Mouse (Mus musculus) embryonic facial prominence, embryonic 13.5 days (tissue): Measurements from ENCODE around the gene Clhc1. TPM values are rescaled to one million over a fixed set of nuclear protein-coding genes. Genes with fewer than 3 reads are reported as not detected.

Experiments
- ATAC-seq: fragments of 200-750 bp; cut with Nextera tagmentation; 2 replicates; pipeline ENCODE4 v1.8.0; 2017; ENCODE audit warnings: low read depth; ENCODE audit not compliant: insufficient number of reproducible peaks, insufficient read depth, low FRiP score, low TSS enrichment
- H3K27ac ChIP-seq: fragments of 300-500 bp; sonication (generic); 2 replicates; pipeline ENCODE4 v1.5.1; 2015; ENCODE audit warnings: moderate library complexity, mild to moderate bottlenecking, inconsistent platforms
- H3K27me3 ChIP-seq: fragments of 300-500 bp; sonication (generic); 2 replicates; pipeline ENCODE4 v1.6.1; 2015; ENCODE audit warnings: mild to moderate bottlenecking, inconsistent platforms
- H3K36me3 ChIP-seq: fragments of 300-500 bp; sonication (generic); 2 replicates; pipeline ENCODE4 v1.6.1; 2015; ENCODE audit warnings: mild to moderate bottlenecking, inconsistent platforms
- H3K4me1 ChIP-seq: fragments of 300-500 bp; sonication (generic); 2 replicates; pipeline ENCODE4 v1.6.1; 2015; ENCODE audit warnings: inconsistent platforms
- H3K4me2 ChIP-seq: fragments of 300-500 bp; sonication (generic); 2 replicates; pipeline ENCODE4 v1.6.1; 2015; ENCODE audit warnings: moderate library complexity, mild to moderate bottlenecking, inconsistent platforms
- H3K4me3 ChIP-seq: fragments of 300-500 bp; sonication (generic); 2 replicates; pipeline ENCODE4 v1.5.1; 2015; ENCODE audit warnings: mild to moderate bottlenecking, inconsistent platforms
- H3K9ac ChIP-seq: fragments of 300-500 bp; sonication (generic); 2 replicates; pipeline ENCODE4 v1.6.1; 2015; ENCODE audit warnings: mild to moderate bottlenecking, inconsistent platforms
- H3K9me3 ChIP-seq: fragments of 300-500 bp; sonication (generic); 2 replicates; pipeline ENCODE4 v1.6.1; 2016; ENCODE audit warnings: inconsistent platforms
- WGBS: fragments of 180-500 bp; shearing (Covaris S2); methylation state at CpG from one replicate; pipeline ENCODE4 v1.1.7; 2015; ENCODE audit warnings: mixed read lengths; 5-methylcytosine and 5-hydroxymethylcytosine counted together
- polyA plus RNA-seq: library from polyadenylated mRNA; unstranded; fragments of >200 nt; fragmentation: Nextera tagmentation; extraction: Ambion mirVana; gene quantifications from 2 replicates; pipeline ENCODE4 v1.2.1, GENCODE M21; 2015

The Clhc1 gene
- polyA plus RNA-seq: 0.17 and 0.25 TPM in 2 replicates

- H3K4me1 ChIP-seq: peaks cover 10% of the 10 kb centered on the region
These were observed at the start of gene Clhc1, which contains the start of gene Rps27a for GRCm38 (mm10) chr11:29547752-29548503. Gene Clhc1 (plus strand): TSS chr11:29547950. Gene Rps27a (minus strand): TSS chr11:29548109.

GRCm38 (mm10) chr11:29503948-29504893 is 43.5 kb upstream of the Clhc1 start:
- 88% methylated on average over 10 of the region's 10 CpGs for WGBS
- no peak for ATAC-seq
- Histone ChIP-seq H3K4me1 (no peaks in the 10 kb centered on the region), H3K36me3 (peaks cover 40% of the 10 kb centered on the region), H3K4me3 (no peak overlapping the region), H3K9me3 (no peaks in the 10 kb centered on the region), H3K9ac (no peak overlapping the region), H3K27ac (no peak overlapping the region), H3K4me2 (no peak overlapping the region), H3K27me3 (no peaks in the 10 kb centered on the region)

More at GRCm38 (mm10) chr11:29547752-29548503, at the start of gene Clhc1, which contains the start of gene Rps27a:
- ATAC-seq: peak; percentile 98
- under 1% methylated on average over 46 of the region's 46 CpGs for WGBS
- Histone ChIP-seq H3K4me2 (peak within 1 kb of the TSS; percentile 70), H3K9ac (peak within 1 kb of the TSS; percentile 95), H3K27ac (peak within 1 kb of the TSS; percentile 87), H3K27me3 (no peaks in the 10 kb centered on the region), H3K9me3 (no peaks in the 10 kb centered on the region), H3K36me3 (peaks cover 33% of the 10 kb centered on the region), H3K4me3 (peak within 1 kb of the TSS; percentile 63)

- Histone ChIP-seq H3K4me1 (no peaks in the 10 kb centered on the region), H3K9ac (no peak overlapping the region), H3K4me2 (no peak overlapping the region), H3K27me3 (no peaks in the 10 kb centered on the region), H3K4me3 (no peak overlapping the region), H3K36me3 (peaks cover 35% of the 10 kb centered on the region), H3K27ac (no peak overlapping the region), H3K9me3 (no peaks in the 10 kb centered on the region)
- 96% methylated on average over 2 of the region's 2 CpGs for WGBS
- no peak for ATAC-seq
These were observed 42.7 kb upstream of the Clhc1 start for GRCm38 (mm10) chr11:29504899-29505625.

- H3K27me3 ChIP-seq: no peaks in the 10 kb centered on the region
- H3K4me2 ChIP-seq: no peak overlapping the region
- no peaks in the 10 kb centered on the region for H3K9me3 ChIP-seq
- ATAC-seq: no peak
- H3K4me3 ChIP-seq: no peak overlapping the region
- H3K4me1 ChIP-seq: peaks cover 9% of the 10 kb centered on the region; the same call in 1 of the 2 replicates
- no peak overlapping the region for H3K27ac ChIP-seq
- peaks cover 29% of the 10 kb centered on the region for H3K36me3 ChIP-seq
- 90% methylated on average over 1 of the region's 1 CpGs for WGBS
- H3K9ac ChIP-seq: no peak overlapping the region
These were observed 38.3 kb upstream of the Clhc1 start for GRCm38 (mm10) chr11:29509421-29509820.

- Histone ChIP-seq H3K36me3 (peaks cover 16% of the 10 kb centered on the region), H3K27me3 (no peaks in the 10 kb centered on the region), H3K27ac (no peak overlapping the region), H3K4me1 (peaks cover 13% of the 10 kb centered on the region; the same call in 1 of the 2 replicates), H3K9ac (no peak overlapping the region), H3K4me3 (no peak overlapping the region), H3K4me2 (no peak overlapping the region), H3K9me3 (no peaks in the 10 kb centered on the region)
- 90% methylated on average over 4 of the region's 4 CpGs for WGBS
- ATAC-seq: no peak
These were observed 34.8 kb upstream of the Clhc1 start for GRCm38 (mm10) chr11:29512818-29513535.

GRCm38 (mm10) chr11:29514325-29514681 is 33.4 kb upstream of the Clhc1 start:
- peak overlapping the region; percentile 67 for H3K4me3 ChIP-seq
- peaks cover 13% of the 10 kb centered on the region; the same call in 1 of the 2 replicates for H3K4me1 ChIP-seq
- H3K36me3 ChIP-seq: peaks cover 16% of the 10 kb centered on the region
- peak overlapping the region; percentile 81 for H3K9ac ChIP-seq
- WGBS: 25% methylated on average over 10 of the region's 10 CpGs
- no peaks in the 10 kb centered on the region for H3K27me3 ChIP-seq
- H3K9me3 ChIP-seq: no peaks in the 10 kb centered on the region
- ATAC-seq: no peak; the same call in 1 of the 2 replicates
- peak overlapping the region; percentile 87 for H3K27ac ChIP-seq
- H3K4me2 ChIP-seq: peak overlapping the region; percentile 64

GRCm38 (mm10) chr11:29514682-29515412 is 32.9 kb upstream of the Clhc1 start, which contains the start of gene Prorsd1:
Gene Prorsd1 (minus strand): TSS chr11:29515033.
- peak; percentile 94 for ATAC-seq
- peak within 1 kb of the TSS; percentile 87 for H3K27ac ChIP-seq
- H3K27me3 ChIP-seq: no peaks in the 10 kb centered on the region
- peak within 1 kb of the TSS; percentile 67 for H3K4me3 ChIP-seq
- peaks cover 13% of the 10 kb centered on the region; the same call in 1 of the 2 replicates for H3K4me1 ChIP-seq
- H3K9me3 ChIP-seq: no peaks in the 10 kb centered on the region
- WGBS: 4% methylated on average over 40 of the region's 40 CpGs
- H3K9ac ChIP-seq: peak within 1 kb of the TSS; percentile 81
- peak within 1 kb of the TSS; percentile 64 for H3K4me2 ChIP-seq
- H3K36me3 ChIP-seq: peaks cover 16% of the 10 kb centered on the region

- no peaks in the 10 kb centered on the region for H3K9me3 ChIP-seq
- H3K4me1 ChIP-seq: peaks cover 4% of the 10 kb centered on the region
- no peaks in the 10 kb centered on the region for H3K27me3 ChIP-seq
- H3K4me2 ChIP-seq: peak within 1 kb of the TSS; percentile 71
- H3K36me3 ChIP-seq: peaks cover 14% of the 10 kb centered on the region
- 3% methylated on average over 47 of the region's 47 CpGs for WGBS
- peak; percentile 84 for ATAC-seq
- peak within 1 kb of the TSS; percentile 89 for H3K27ac ChIP-seq
- H3K4me3 ChIP-seq: peak within 1 kb of the TSS; percentile 75
- peak within 1 kb of the TSS; percentile 85 for H3K9ac ChIP-seq
These were observed 21.6 kb upstream of the Clhc1 start, which contains the start of gene Mtif2 for GRCm38 (mm10) chr11:29525988-29526794. Gene Mtif2 (plus strand): TSS chr11:29526408.

GRCm38 (mm10) chr11:29538201-29538600 is 9.5 kb upstream of the Clhc1 start:
- no peak overlapping the region for H3K4me2 ChIP-seq
- H3K9me3 ChIP-seq: no peaks in the 10 kb centered on the region
- H3K4me3 ChIP-seq: no peak overlapping the region
- H3K27ac ChIP-seq: no peak overlapping the region
- no peaks in the 10 kb centered on the region for H3K4me1 ChIP-seq
- no peaks in the 10 kb centered on the region for H3K27me3 ChIP-seq
- no peak for ATAC-seq
- no peak overlapping the region for H3K9ac ChIP-seq
- 93% methylated on average over 1 of the region's 1 CpGs for WGBS
- peaks cover 59% of the 10 kb centered on the region for H3K36me3 ChIP-seq
